Mouse (Mus musculus) urinary bladder, adult 18-20 months (tissue): ENCODE measurements around the gene Tal1.
A peak's percentile ranks its signal among the peaks of the same experiment; 100 is the strongest.

ENCODE experiments used
- DNase-seq, 2 experiments: peaks; one replicate each; pipeline ENCODE4 v3.0.0; 2022; ENCODE audit warnings: low spot score in 2 of 2, mixed read lengths in 2 of 2

The Tal1 gene

DNA sequence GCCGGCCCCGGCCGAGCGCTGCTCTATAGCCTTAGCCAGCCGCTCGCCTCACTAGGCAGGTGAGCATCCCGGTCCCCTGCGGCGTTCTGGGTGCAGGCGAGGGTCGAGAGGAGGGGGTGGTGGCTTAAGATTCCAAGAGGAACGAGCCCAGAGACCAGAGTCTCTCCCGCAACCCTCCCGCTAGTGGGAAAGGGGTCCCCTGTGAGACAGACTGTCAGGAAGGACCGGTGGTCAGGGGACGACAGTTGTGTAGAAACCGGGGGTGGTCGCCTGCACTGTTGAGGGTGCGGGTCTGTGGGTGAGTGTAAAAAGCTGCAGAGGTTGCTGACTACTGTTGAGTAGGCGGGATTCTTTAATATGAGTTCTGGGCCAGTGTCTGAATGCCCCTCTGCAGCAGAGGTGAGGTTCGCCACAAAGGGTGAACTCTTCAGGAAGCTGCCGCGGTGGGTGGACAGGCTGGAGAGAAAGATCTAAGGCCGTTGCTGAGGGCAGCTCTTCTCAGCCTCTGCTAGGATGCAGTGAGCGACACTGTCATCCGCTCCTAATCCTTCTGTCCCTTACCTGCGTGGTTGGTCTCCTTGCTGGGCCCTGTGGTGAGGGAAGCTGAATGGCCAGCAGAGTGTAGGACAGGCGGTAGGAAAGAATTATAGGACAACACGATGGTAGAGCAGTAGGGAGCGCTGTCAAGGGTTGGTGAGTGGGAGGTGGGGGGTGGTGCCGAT, 7.5 kb downstream of the Tal1 start:
- DNase-seq, result peak in 1 of 2 experiments; percentile 19

DNA sequence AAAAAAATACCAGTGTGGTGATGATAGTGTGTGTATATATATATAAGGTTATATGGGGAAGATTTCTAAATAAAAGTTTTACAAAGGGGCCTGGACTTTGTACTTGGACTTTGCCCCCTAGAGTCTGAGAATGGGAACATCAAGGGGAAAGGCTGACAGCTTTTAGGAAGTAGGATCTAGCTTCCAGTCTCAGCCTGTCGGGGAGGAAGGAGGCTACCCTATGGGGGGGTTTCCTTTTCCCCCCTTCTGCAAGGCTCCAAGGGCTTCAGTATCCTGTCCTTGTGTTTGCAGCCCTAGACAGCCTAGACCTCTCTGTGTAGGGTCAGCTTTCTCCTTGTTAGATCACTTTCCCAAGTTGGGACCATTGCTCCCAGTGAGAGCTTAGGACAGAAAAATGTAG, 15.4 kb downstream of the Tal1 start:
- DNase-seq, result no peak

DNA sequence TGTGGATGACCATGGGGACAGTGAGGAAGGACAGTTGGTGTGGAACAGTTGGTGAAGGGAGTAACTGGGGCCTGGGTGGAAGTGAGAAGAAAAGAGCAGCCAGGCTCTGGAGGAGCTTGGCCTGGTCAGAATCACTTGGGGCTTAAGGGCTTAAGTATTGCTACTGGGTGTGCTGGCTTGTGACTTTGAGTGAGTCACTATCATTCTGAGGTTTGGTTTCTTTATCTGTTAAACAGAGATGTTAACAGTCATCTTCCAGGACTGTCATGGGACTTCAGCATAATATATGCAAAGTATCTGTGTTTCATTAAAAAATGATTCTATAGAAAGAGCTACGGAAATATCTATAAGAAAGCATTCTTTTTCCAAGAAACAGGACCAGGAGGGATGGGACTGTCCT, 18.6 kb downstream of the Tal1 start:
- no peak for DNase-seq

DNA sequence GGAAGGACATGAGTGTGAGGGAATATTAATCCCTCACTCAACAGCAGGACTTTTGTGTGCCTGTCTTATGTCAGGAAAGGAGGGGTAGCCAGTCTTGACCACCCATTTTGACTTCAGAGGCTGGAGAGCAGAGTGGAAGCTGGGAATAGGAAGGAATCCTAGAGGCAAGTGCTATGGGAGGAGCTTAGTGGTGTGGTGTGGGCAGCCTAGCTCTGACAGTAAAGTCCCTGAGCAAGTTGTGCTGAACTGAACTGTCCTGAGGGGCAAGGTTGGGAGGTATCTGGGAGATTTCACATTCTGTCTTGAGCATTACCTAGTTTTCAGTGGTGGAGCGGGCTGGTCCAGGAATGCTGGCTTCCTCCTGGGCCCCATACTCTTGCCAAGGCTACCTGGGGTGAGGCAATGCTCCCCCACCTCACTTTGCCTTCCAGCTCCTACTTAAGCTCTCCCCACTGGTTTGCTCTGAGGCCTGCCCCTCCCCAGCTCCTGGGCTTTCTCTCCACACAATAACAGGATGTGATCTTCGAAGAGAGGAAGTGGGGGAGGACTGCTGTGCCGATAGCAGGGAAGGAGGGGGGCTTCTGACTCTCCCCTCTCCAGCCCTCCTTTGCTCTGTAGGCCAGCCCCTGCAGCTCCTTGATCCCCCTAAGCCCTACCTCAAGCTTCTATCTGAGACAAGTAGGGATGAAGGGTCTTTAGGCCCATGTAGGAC, 19.1 kb downstream of the Tal1 start:
- no peak for DNase-seq

DNA sequence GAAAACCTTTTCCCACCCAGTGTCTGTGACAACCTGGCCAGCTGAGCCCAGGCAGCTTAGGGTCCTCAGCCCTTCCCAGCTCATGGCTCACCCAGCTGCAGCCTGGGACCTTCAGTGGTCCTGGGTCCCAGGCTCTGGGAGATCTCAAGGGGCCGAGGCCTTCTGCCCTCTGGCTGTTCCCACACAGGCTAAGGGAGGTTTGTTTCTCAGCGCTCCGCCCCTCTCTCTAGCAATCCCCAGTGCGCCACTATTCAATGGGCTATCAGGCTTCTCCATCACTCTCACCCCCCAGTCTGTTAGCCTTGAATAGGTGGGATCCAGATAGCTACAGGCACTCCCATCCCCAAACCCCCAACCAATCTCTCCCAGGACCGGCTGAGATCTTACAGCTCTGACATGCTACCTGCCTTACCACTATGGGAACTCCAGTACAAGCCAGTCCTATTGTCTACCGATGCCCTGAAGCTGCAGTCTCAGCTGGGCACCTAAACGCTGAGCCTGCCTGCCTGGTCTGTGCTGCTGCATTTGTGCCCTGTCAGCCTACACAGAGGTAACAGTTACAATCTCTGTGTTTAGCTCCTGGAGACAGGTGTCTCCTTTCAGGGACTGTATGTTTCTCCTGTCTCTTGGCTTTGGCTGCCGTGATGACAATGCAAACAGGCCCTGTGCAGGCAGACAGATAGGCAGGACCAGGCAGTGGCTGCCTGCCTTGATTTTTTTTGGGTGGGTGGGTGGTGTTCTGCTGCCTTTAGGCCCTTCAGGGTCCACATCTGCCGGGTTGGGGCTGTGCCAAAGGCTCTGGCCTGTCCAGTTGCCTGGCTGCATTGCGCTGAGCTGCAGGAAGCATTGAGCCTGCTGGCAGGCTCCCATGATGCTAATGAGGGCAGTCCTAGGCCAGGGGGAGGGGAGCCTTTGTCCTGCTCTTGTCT, 22.9 kb downstream of the Tal1 start:
- DNase-seq, result no peak

DNA sequence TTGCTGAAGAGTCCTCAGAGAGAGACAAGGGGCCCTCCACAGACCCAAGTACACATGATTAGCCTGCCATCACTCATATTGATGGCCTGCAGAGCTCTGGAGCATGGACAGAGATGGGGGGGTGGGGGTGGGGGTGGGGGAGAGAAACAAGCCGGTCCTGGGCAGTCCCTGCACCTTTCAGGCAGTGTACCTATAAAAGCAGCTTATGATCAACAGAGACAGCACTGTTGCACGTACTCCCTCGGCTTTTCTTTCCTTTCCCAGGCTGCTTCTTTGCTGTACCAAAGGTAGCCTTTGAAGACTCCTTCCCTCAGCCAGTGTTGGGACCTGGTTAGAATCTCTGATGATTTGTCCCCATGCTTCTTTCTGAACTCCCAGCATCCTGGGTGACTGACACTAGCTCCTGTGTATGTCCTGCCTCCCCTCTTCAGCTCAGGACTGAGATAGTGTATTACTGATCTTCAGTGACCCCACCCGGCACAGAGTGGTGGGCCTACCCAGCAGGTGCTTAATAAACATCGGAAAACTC, 23.7 kb downstream of the Tal1 start:
- DNase-seq, result no peak

DNA sequence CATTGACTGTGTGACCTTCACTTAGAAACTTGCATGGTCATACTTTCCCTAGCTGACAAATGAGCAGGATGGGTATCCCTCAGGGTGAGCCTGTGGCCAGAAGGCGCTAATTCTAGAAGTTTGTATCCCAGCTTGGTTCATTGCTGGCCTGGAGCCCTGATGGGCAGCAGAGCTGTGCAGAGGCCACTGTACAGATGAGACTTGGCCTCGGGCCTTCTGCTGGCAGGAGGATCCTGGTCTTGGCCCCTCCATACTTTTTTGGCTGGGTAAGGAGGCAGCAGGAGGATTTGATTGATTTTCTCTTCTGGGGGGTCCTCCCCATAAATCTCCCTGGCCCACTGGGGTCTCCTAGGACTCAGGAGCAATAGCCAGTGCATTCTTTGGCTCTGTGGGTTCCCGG, 26.8 kb downstream of the Tal1 start:
- DNase-seq, result no peak

DNA sequence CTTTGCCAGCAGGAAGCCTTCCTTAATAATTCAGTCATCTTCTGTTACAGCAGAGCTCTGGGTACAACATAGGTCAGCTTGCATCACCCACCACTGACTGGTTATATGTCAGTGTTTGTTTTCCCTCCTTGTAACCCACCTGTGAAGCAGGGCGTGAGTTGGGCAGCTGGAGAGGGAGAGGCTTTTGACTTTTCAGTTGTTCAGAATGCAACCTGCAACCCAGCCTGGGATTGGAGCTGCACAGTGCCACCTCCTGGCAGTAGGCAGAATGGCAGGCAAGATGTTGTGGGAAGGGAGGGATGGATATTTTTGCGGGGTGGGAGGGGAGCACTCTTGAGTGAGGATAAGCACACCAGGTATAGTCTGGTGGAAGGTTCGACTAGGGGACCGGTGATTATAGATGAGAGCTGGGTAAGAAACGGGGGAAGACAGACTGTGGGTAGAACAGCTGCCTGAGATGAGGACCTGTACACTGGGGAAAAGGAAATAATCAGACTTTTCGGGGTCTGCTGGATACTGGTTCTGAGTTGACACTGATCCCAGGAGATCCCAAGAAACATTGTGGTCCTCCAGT, 29.4 kb downstream of the Tal1 start:
- peak; percentile 16 to 36 for DNase-seq

DNA sequence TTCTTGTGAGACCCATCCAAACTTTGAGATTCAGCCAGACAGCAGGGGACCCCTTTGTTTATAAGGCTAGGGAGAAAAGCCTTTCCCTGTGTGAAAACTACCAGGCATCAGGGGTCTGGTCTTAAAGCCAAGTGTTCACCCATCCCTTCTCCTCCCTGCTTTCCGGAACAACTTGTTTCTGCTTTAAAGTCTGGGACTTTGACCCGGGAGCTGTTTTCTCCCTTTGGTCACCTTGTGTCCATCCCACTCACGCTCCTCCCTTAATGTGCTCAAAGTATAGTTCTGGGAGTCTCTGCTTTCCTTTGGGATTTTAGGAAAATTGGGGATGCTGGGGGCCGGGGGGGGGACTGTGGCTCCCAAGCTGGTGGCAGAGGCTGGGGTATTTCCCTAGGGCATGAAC, 30.0 kb downstream of the Tal1 start:
- DNase-seq, result no peak

DNA sequence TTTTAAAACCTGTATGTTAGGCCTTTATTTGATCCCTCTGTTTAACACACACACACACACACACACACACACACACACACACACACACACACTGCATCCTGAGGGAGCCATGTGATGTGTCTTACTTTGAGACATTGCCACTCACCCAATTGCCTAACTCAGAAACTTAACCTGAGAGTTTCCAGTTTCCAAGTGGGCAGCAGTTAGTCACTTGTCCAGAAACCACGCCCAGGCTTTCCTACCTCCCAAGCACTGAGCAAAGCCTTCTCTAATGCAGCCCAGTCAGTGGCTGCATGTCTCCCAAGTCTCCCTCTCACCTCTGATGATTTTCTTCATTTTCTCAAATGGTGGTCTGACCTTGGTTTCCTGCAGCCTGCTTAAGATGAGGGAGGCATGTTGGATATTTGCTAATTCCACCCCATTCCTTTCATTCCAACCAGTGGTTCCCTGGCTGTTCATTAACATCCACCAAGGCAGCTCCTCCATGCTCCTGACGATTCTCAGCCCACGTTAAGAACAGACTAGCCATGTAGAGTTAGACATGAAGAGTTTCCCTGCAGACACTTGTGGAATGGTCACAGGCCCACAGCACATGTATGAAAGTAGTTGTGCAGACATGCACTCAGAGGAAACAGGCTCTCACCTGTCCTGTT, 30.7 kb downstream of the Tal1 start:
- no peak for DNase-seq

DNA sequence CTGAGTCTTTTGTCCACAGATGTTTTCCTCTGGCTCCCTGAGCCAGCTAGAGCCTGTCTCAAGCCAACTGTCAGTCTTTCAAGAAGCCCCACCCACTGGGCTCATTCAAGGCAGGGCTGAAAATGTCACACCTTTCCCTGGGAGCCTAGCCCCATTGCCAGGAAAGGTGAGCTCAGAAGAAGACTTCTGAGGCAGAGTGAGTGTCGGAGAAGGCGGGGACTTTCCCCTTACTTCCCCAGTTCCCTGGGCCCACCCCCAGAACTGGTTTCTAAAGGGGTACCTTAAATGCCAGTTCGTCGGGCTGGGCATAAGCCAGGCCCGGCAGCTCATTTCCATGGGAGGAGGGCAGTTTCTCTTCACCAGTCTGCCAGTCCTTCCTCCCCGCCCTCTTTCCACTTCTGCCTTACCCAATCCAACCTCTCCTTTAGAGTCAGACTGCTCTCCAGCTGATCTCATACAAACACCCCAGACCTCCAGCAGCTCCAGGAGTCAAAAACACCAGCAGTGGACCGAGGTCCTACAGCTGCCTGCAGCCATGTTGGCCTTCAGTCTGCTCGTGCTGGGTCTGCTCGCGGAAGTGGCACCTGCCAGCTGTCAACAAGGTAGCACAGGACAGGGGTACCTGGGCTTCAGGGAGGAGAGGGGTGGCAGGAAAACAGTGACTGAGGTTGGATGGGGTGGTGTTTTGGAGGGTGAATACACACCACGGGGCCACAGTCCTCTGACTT, 32.5 kb downstream of the Tal1 start, which contains the start of gene Pdzk1ip1:
Pdzk1ip1 (plus strand) TSS at position 98 of the 728 bp plus-strand sequence.
- DNase-seq, result peak; percentile 22 to 40

DNA sequence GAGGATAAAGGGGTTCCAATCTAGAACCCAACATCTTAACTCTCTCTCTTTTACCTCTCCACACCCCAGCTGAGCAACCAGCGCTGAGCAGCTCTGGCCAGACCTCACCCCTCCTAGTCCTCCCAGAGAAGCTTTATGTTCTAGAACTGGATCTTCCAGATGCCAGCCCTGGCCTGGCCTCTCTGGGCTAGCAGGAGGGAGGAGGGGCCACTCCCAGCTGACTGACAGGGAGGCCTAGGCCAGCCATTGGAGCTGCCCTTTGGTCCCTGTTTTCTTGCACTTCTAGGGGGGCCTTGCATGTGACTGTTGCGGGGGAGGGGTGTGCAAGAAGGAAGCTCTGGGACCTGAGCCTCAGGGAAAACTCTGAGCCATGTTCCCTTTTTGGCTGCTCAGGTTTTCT, 34.4 kb downstream of the Tal1 start:
- peak in 1 of 2 experiments; percentile 50 for DNase-seq

DNA sequence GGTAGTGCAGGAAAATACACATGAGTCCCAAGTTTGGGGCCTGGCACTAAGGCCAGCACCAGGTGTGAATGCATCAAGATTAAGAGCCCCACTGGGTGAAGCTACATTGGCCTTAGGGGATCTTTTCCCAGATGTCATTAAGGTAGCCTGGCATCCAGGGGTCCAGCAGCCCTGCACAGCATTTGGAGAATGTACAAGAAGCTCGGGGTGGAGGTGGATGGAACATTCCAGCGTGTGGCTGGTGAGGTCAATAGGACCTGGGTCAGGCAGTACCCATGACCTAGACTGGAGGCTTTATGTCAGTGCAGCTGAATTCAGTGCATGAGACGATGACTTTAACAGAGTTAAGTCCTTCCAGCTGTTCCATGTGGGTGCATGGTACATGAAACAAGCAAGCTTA, 35.6 kb downstream of the Tal1 start:
- DNase-seq, result no peak

DNA sequence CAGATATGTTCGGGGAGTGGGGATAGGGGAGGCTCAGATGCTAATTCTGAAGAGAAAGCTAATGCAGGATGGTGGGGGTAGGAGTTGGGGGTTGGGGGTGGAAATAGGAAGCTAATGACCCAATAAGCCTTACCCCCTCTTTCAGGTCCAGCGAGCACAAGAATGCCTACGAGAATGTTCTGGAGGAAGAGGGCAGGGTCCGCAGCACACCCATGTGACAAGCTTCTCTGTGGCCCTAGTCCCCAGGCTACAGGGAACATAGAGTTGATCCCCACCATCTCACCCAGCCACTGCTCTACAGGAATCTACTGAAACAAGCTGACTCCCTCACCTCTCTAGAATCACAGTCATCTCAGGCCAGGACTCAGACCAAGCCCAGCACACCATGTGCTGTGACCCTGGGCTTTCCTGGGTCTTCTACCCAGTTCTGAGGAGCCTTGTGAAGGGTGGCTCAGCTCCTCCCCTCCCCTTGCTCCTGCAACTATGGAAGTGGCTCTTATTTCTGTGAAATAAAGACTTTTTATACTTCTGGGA, 37.2 kb downstream of the Tal1 start:
- no peak for DNase-seq

DNA sequence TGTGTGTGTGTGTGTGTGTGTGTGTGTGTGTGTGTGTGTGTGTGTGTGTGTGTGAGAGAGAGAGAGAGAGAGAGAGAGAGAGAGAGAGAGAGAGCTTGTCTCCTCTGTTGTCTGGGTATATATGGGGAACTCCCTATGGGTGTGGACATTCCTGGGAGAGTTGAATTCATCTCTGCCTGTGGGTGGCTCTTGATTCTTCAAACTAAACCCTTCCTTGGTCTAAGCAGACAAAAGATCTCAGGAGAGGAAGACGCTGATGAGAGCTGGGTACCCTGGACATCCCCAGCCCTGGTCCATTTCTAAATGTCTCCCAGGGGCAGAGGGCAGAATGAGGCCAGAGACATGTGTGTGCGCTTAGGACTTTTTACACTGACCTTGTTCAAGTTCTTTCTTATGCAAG, 37.8 kb downstream of the Tal1 start:
- DNase-seq, result no peak

DNA sequence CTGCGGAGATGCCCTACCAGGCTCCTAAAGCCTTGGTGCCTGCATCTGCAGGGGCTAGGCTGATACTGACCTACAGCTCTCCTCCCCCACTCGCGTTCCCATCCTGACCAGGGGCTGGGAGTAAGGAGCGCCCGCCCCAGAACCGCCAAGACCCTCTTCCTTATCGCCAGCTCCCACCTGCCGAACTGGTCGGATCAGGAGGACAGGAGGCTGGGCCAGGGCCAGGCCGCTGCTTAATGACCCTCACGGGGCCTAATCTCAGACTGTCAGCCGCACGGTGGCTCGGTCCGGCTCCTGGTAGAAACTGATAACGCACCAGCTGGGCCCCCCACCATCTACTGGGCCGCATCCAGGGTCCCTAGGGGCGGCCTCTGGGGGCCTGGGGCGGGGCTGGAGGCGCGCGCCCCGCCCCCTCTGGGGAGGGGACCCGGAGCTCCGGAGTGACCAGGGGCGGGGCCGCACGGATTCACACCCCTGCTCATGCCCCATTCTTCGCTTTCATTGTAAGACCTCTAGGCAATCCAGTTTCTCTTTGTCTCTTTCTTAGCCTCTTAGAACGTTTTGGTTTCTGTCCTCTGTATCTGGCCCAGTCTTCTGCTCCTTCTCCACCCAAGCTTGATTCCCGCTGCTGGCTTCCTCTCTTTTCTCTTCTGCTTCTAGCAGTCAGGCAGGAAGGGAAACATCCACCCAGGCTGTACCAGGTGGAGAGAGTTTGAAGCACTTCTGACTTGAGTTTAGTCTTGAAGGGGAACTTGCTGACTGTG, 39.6 kb downstream of the Tal1 start:
- peak in 1 of 2 experiments; percentile 56 for DNase-seq

DNA sequence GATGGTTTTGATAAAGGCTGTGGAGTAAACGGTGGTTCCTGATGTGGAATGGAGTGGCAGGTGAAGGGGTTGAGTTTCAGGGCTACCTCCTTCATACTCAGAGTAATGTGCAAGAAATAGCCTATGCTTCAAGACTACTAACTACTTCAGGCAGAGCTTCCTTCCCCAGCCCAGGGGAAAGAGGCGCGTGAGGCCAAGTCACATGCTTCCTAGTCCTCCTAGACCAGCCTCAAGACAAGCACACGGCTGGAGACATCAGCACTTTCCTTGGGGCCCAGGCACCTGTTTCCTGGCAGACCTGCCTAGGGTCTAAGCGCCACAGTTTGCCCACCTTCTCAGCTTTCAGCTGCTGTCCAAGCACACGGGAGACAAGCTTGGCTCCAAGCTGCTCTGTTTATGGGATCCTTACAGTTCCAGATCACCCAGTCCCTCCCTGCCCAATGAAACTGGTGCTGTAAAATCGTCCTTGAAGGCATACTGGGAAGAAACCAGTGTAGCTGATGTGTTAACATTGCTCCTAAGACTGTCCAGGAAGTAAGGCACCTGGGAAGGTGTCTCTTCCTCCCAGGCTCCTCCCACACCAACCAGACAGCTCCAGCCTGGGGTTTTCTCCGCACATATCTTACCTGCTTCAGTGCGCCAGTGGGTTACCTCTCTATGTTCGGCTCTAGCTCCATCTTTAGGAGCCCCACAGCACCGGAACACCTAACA, 40.4 kb downstream of the Tal1 start:
- DNase-seq, result no peak

DNA sequence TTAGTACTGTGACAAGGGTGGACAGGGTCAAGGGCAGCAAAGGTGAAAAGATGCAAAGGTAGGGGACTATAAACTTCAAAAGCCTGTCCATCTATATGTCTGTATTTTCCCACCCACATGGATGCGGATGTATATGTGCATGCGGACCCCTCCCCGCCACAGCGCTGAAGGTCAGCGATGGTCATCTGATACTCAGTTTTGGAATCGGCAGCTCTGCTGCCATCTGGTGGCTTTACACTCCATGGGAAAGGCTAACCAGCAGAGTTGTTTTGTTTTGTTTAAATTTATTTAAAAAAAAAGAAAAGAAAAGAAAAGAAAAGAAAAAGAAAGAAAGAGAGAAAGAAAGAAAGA, 40.9 kb downstream of the Tal1 start:
- DNase-seq, result no peak

DNA sequence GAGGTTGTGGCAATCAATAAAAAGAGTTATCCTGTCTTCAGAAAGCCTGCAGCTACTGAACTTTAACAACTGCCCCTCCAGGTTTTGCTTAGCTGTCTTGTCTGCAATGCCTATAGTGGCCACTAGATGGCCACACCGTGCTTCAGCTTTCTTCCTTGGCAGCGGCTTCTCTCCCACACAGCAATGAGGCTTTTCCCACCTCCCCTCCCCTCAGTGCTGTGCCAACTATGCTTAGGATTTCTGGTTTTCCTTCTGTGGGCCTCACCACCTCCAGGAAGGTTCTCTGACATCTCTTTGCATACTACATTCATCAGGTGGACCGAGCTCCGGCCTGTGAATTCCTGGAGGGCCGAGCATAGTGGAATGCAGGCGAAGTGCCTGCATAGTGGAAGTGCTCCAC, 45.5 kb downstream of the Tal1 start:
- DNase-seq, result no peak
